Mouse (Mus musculus) 416B (cell line): ENCODE results near the gene Nfkbil1.
"Not testable (repeated sequence)": the region's sequence is repeated elsewhere in the genome, so short reads cannot be mapped to it uniquely, and the experiment has no call there.

ENCODE experiments used
- DNase-seq: peaks from one replicate; pipeline ENCODE4 v3.0.0; 2011; ENCODE audit warnings: low read depth

Nfkbil1 gene

GRCm38 (mm10) chr17:35236996-35237395 is 1.4 kb upstream of the Nfkbil1 start:
- DNase-seq = no peak

- peak; percentile 90 for DNase-seq
Observed at GRCm38 (mm10) chr17:35236390-35236746, 776 bp upstream of the Nfkbil1 start.

- DNase-seq = peak; percentile 61
Observed at GRCm38 (mm10) chr17:35234903-35235302, 689 bp downstream of the Nfkbil1 start.

- DNase-seq = not testable (repeated sequence)
Observed at GRCm38 (mm10) chr17:35234090-35234489, 1.5 kb downstream of the Nfkbil1 start.

DNA sequence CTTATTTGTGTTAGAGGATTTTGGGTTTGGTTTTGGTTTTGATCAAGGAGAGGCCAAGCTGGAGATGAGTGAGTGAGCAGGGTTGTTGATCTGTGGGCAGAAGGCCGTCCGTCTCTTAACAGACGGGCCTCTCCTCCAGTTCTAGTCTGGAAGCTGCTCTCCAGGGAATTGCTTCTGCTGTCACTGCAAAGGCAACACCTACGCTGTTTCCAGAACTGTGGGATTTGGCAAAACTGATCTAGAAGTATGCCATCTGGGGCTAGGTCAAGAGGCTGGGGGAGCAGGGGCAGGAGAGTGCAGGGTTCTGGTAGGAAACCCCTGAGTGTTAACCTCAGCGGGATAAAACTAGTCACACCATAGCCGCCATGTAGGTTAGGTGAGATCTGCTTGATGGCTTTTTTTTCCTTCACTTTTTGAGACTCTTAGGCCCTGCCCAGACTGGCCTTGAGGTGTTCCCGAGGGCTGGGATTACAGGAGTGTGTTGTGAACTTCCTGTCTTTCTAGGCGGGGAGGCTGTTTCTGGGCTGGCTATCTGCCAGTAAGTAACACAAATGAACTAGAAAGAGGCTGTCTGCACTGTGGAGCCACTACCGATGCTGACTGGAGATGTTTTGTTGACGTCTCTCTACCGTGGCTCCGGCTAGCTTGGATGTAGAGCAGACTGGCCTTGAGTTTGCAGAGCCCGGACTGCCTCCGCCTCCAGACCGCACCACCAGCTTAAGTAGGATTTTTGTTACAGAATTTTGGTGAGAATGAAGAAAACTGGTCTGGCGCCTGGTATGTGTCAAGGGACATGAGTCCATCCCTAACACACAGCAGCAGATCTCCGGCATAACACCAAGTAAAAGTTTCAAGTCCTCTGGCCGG is 2.2 kb downstream of the Nfkbil1 start, which contains the start of gene Atp6v1g2:
Atp6v1g2 (plus strand) TSS at position 547 of the 867 bp plus-strand sequence.
- peak; percentile 88 for DNase-seq

DNA sequence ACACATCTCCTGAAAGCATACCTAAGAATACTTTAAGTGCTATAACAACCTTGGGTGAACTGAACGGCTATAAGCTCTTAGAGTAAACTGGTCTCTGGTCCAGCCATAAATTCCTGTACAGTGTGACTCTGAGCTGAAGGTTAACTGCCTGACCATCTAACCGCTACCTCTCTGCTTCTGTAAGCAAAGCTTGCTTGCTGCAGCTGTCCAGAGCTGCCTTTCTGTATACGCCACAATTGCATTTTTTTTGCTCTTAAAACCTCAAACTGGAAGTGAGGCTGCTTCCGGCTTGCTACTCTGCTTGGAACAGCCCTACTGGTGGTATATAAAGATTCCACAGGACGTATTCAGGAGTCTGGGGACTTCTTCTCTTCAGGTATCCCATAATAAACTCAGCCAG is 2.9 kb downstream of the Nfkbil1 start:
- DNase-seq = peak; percentile 95

DNA sequence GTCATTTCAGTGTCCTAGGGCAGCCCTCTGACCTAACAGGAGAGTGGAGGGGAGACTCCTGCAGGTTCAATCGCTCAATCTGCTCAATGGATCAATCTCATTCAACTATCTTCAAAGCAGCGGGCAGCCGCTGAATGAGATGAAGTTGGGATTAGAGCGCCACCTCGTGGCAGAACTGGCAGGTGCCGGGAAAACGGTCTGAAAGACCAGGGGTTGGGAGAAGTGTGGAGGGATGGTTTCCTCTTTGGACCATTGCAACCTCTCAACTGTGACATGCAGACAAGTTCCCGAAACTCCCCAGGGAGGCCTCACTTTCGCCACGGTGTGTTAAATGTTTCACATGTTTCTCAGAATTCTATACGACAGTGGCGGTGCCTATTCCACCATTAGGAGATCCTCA is 3.5 kb downstream of the Nfkbil1 start:
- DNase-seq = peak; percentile 86

DNA sequence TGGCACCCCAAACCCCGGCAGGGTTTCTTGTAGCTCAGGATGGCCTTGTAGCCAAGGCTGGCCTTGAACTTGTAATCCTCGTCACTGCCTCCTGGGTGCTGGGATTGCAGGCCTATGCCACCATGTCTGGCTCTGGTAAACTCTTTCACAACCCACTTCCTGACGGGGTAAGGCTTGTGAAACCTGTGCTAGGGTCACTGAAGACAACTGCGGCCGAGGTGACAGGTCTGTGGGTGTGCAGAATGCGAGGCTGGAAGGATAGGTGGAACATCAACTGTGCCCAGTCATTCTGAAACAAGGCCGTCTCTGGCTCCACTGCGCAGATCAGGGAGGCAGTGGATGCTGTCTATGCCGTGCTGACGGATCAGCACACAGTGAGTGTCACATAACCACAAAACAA is 4.6 kb downstream of the Nfkbil1 start:
- DNase-seq = peak; percentile 72

DNA sequence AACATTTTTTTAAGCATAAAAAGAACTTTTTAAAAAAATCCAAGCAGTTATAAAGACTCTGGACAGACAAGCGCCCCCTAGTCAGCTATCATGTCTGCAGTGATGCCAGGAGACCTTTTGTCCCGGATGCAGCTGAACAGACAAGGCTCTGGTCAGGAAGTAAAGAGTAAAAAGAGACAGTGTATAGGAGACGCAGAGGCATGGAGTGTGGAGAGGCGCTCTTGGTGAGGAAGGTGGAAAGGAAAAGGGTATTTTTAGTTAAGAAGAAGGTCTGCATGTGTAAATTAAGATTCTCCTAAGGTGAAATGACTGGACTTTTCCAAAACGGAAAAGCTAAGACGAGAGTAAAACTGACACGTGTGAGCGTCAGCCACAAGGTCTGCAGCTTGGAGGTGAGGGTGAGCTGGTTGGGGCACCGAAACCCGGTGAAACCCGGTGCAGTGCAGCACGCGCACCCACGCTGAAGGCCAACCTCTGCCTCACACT is 9.0 kb downstream of the Nfkbil1 start:
- peak; percentile 61 for DNase-seq

GRCm38 (mm10) chr17:35225456-35225855 is 10.1 kb downstream of the Nfkbil1 start:
- DNase-seq = no peak

DNA sequence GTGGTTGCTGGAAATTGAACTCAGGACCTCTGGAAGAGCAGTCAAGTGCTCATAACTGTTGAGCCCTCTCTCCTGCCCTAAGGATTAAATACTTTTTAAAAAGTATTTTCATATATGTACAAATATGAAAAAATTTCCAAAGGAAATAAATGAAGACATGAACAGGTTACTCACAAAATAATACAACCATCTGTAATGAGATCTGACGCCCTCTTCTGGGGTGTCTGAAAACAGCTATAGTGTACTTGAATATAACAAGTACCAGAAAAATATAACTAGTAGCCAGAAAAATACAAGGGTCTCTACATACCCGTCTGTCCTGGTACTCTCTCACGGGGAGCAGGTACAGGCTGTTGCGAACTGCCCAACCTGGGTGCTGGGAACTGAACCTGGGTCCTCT is 11.0 kb downstream of the Nfkbil1 start:
- peak; percentile 40 for DNase-seq

GRCm38 (mm10) chr17:35222299-35222698 is 13.3 kb downstream of the Nfkbil1 start:
- peak; percentile 96 for DNase-seq

DNA sequence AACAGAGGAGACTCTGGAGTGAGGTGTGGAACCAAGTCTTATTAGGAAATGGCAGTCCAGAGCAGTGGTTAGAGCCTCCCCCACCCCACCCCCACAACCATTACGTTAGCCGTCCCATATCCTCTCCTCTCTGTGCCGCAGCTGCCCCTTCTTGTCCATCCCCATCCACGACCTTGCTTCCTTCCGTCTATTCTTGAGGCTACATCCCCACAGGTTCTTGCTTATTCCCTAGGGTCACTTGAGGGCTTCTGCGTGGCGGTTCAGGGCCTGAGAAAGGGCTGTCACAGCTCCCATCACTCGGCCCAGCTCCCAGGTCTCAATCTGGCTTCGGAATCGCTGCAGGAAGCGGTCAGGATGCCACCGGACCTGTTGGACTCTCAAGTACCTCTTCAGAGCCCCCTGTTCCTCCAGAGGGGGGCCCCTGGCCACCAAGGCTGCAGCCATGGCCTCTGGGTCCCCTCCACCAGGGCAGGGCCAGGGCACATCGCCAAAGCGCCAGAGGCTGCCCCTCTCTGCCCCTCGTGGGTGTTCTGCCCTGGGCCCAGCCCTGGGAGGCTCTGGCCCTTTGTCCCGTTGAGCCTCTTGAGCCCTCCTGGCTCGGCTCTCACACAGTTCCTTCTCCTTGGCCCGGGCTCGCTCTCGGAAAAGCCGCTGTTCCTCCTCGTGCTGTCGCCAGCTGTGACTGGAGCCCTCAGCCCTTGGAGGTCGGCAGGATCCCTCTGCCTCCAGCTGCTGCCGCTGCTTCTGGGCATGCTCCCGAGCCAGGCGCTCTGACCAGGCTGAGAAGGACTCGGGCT is 15.2 kb downstream of the Nfkbil1 start, which contains the start of gene Gm16181:
Gm16181 (plus strand) TSS at position 679 of the 797 bp plus-strand sequence.
- DNase-seq = no peak

GRCm38 (mm10) chr17:35219601-35220041 is 16.0 kb downstream of the Nfkbil1 start:
- DNase-seq = peak; percentile 88

DNA sequence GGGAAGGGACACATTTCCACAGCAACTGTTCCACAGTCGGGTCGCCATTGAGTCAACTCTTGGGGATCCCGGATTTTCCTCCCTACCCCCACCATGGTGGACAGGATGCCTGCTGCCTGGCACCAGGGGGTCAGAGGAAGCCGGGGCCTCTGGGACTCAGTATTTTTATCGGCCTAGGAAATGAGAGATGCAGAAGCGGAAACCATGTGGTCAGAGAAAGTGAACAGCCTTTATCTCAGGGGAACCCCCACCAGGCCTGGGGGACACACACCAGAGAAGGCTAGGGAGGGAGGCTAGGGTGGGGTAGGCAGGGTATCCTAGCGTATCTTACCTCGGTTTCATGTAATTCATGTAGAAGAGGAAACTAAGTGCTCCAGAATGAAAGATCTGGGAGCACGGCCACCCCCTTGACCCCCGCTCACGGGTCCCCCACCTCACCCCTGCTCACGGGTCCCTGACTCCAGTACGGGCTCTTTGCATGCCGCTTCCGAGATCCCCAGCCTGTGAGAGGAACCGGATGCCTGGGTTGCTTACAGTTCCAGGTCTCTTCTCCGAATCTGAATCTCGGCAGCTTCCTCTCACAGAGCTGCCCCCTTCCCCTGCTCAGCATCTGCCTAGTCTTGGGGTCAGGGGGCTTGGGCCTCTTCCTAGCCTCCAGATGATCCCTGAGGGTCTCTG is 16.9 kb downstream of the Nfkbil1 start:
- DNase-seq = peak; percentile 94

- DNase-seq = no peak
Observed at GRCm38 (mm10) chr17:35213071-35213470, 22.5 kb downstream of the Nfkbil1 start.

GRCm38 (mm10) chr17:35210593-35210992 is 25.0 kb downstream of the Nfkbil1 start:
- no peak for DNase-seq

DNA sequence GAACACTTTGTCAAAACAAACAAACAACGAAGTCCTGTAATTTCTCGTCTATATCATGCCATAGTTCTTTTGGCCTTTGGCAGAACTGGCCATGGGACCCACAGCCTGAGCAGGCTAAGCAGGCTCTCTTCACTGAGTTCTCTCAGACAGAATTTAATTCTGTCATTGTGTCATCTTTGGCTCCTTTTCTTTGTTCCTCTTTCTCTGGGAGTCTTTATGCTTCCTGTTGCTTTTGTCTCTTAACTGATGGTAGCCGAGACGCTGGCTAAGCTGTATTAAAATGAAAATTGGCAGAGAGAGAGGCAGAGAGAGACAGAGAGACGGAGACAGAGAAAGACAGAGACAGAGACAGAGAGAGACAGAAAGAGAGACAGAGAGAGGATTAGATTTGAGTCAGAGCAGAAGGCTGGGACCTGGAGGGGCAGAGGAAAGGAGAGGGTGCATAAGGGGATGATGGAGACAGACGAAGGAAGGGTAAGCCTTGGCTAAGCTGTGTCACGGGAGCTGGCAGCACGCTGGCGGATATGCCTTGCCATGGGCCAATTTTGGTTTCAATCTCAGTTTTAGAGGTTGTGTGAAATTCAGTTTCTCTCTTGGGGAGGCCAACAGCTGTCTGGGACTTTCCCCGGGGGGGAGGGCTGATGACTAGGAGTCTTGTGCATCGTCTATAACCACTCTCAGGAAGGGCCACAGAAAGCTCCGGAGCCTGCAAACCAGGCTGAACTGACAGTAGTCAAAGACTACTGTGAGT is 25.6 kb downstream of the Nfkbil1 start:
- DNase-seq = no peak

DNA sequence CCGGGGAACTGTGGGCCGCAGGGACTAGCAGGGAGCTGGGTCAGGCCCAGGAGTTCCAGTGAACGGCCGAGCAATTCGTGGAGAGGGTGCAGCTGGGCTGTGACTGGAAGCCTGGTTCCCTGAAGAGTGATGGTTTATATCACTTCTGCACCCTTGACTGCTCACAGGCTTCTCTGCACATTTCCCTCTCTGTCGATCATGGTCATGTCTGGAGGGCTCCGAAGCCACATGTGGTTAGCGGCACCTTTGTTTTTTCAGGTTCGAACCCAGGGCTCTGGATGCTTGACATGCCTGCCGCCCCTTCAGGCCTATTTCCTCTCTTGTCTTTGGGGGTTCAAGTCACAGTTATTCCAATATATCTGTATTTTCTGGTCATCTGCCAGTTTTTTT is 30.2 kb downstream of the Nfkbil1 start:
- DNase-seq = no peak

DNA sequence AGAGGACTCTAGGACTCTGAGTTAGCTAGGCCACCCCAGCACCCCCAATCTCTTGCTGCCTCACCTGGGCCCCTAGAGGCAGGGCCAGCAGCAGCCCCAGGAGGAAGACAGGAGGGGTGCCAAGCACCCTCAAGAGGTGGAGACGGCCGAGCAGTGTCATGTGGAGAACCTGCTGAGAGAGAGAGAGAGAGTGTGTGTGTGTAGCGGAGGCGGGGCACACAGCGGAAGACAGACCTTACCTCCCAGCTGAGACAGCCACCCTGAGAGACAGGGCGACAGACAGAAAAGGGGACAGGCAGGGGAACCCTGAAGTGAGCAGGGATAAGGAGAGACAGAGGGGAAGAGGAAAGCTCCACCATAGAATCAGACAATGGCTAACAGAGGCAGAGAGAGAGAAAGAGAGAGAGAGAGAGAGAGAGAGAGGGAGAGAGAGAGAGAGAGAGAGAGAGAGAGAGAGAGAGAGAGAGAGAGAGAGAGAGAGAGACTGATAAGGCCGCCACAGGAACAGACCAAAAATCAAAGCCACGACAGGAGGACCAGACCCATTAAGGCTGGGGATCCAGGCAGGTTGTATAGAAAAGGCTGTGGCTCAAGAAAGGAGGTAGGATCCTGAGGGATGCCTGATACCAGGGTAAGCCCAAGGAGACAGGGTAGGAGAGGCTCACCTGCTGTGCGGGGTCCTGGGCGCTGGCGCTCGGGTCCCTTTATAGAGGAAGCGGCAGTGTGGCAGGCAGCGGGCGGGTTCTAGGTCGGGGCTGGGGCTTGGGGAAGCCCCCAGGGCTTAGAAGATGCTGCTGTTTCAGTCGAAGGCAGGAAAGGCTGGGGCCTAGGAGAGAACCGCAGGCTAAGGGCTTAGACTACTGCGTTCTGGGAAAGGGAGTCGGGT is 30.9 kb downstream of the Nfkbil1 start, which contains the start of gene Lta:
Lta (minus strand) TSS at position 858 of the 886 bp plus-strand sequence.
- DNase-seq = no peak
